ENCODE assay signal across 19 mouse cellular contexts in genomic region chr11:89232884-89233480, GRCm38 (mm10).
A peak's percentile ranks its signal among the peaks of the same experiment; 100 is the strongest.
DNase-seq lines count a peak whose midpoint lies in the region; ATAC-seq lines count a peak whose summit lies in the region.
"Had no signal": no experiment of that assay in that cellular context is flagged by ENCODE, and none has a peak within 500 bp of the region (broad histone marks: within the 10 kb centered on the region; RNA-seq: fewer than 3 reads in every experiment).

No protein-coding gene starts in this region.

- no peak overlapping the region for H3K4me3 ChIP-seq in kidney, embryonic 15.5 days (replicated peaks)
- H3K4me3 ChIP-seq: hindbrain, embryonic 10.5 days; limb, embryonic 12.5 days; neural tube, embryonic 15.5 days had no signal

- peak; percentile 23 for DNase-seq in adrenal gland, adult 2 months
- DNase-seq in adrenal gland, postnatal 10 days = no peak
- DNase-seq in kidney, adult 11 months = peak; percentile 44
- peak; percentile 11 for DNase-seq in right cerebral cortex, postnatal 4 days
- DNase-seq in right cerebral cortex, postnatal 36 days (ENCODE audit: low spot score in 2 of 2) = no peak
- no peak for DNase-seq in urinary bladder, adult 18-20 months (ENCODE audit: low spot score in 2 of 2)
- no peak for DNase-seq in natural killer cell, adult 2 months (ENCODE audit: low spot score in 2 of 2)
- DNase-seq: adrenal gland, adult 8-10 months; cerebellum, adult 8-10 months; gastrocnemius, postnatal 14 days; lung, postnatal 10 days; right cerebral cortex, postnatal 25 days; thymus, postnatal 36 days had no signal

- H3K36me3 ChIP-seq in kidney, embryonic 15.5 days = no peaks in the 10 kb centered on the region
- H3K36me3 ChIP-seq: hindbrain, embryonic 10.5 days; limb, embryonic 12.5 days; neural tube, embryonic 15.5 days had no signal

- WGBS in kidney, embryonic 15.5 days = 40% methylated on average over 9 of the region's 9 CpGs

- H3K9ac ChIP-seq in kidney, embryonic 15.5 days = no peak overlapping the region
- H3K9ac ChIP-seq: limb, embryonic 12.5 days; liver, embryonic 14.5 days; neural tube, embryonic 15.5 days had no signal

- ATAC-seq in kidney, embryonic 15.5 days (replicated peaks; ENCODE audit: low FRiP score) = no peak
- ATAC-seq: CD4-positive, CD25-positive, alpha-beta regulatory T cell, adult 4 months had no signal

- no peak overlapping the region for H3K27ac ChIP-seq in kidney, embryonic 15.5 days
- H3K27ac ChIP-seq: hindbrain, embryonic 10.5 days; limb, embryonic 12.5 days; liver, embryonic 14.5 days; neural tube, embryonic 15.5 days had no signal

- no peaks in the 10 kb centered on the region for H3K4me1 ChIP-seq in kidney, embryonic 15.5 days
- H3K4me1 ChIP-seq: hindbrain, embryonic 10.5 days; limb, embryonic 12.5 days; neural tube, embryonic 15.5 days had no signal

- H3K9me3 ChIP-seq in kidney, embryonic 15.5 days (replicated peaks) = no peaks in the 10 kb centered on the region
- H3K9me3 ChIP-seq: hindbrain, embryonic 10.5 days; neural tube, embryonic 15.5 days had no signal

- no peaks in the 10 kb centered on the region for H3K27me3 ChIP-seq in kidney, embryonic 15.5 days
- H3K27me3 ChIP-seq: limb, embryonic 12.5 days; neural tube, embryonic 15.5 days had no signal

- H3K4me2 ChIP-seq in kidney, embryonic 15.5 days = no peak overlapping the region
- H3K4me2 ChIP-seq: limb, embryonic 12.5 days; neural tube, embryonic 15.5 days had no signal

Comparison
In these comparisons a context has a peak if more than half of its experiments do, and no peak if none do; other contexts are left out.
1. DNase-seq: peak in adrenal gland, adult 2 months (single experiment), kidney, adult 11 months (single experiment) and right cerebral cortex, postnatal 4 days (single experiment); none in adrenal gland, postnatal 10 days (single experiment), right cerebral cortex, postnatal 36 days (0 of 2), urinary bladder, adult 18-20 months (0 of 2) and natural killer cell, adult 2 months (0 of 2).